Mouse (Mus musculus): ENCODE measurements at regions not wholly inside any gene's neighbourhood (a gene's known extent, or its start where the extent isn't known, plus 50 kb on each side); places are given as distances from the start of the nearest gene placed in this dataset.

- TF ChIP-seq MAX (IDR thresholded peaks at IDR 0.05) (no peak), CTCF (IDR thresholded peaks at IDR 0.05; ENCODE audit: control insufficient read depth, insufficient read depth, insufficient read length) (no peak), USF1 (IDR thresholded peaks at IDR 0.05; ENCODE audit: low read depth) (no peak), MYOG (IDR thresholded peaks at IDR 0.05; ENCODE audit: control insufficient read depth, extremely low read depth, insufficient read length) (no peak), MYOD1 (IDR thresholded peaks at IDR 0.05; ENCODE audit: control insufficient read depth, insufficient read length, low read depth) (no peak), FOSL1 (IDR thresholded peaks at IDR 0.05; ENCODE audit: insufficient read depth, low read length, poor library complexity, severe bottlenecking) (no peak)
Observed at GRCm38 (mm10) chr7:37230641-37231347, 532.9 kb downstream of the Tshz3 start.
